Mouse (Mus musculus) frontal cortex, adult 2 months (tissue): ENCODE measurements around the gene Cyp2d40. TPM values are rescaled to one million over a fixed set of nuclear protein-coding genes. Genes with fewer than 3 reads are reported as not detected.
"Not testable (repeated sequence)": the region's sequence is repeated elsewhere in the genome, so short reads cannot be mapped to it uniquely, and the experiment has no call there.

Experiments used
- DNase-seq, 2 experiments: peaks; one replicate each; pipeline ENCODE4 v3.0.0; 2022; ENCODE audit warnings: low spot score in 1 of 2; ENCODE audit errors: extremely low spot score in 1 of 2
- polyA plus RNA-seq: library from polyadenylated mRNA; depleted of rRNA; stranded (reverse); fragments of >200 nt; gene quantifications from 2 replicates; pipeline ENCODE4 v1.2.3, GENCODE M21; 2012; rRNA removed

The Cyp2d40 gene
- polyA plus RNA-seq = 0.04 TPM in 1 of 2 replicates, not detected in the other

GRCm38 (mm10) chr15:82763631-82764420, at the start of gene Cyp2d40:
Gene Cyp2d40, minus strand, starts transcription at chr15:82764183.
- no peak for DNase-seq

GRCm38 (mm10) chr15:82810556-82810955, 46.6 kb upstream of the Cyp2d40 start:
- DNase-seq = no peak

GRCm38 (mm10) chr15:82809511-82809910, 45.5 kb upstream of the Cyp2d40 start:
- DNase-seq = no peak

- DNase-seq = no peak
These were observed 43.2 kb upstream of the Cyp2d40 start for GRCm38 (mm10) chr15:82806969-82807763.

- DNase-seq = peak; percentile 46 to 97
These were observed 41.0 kb upstream of the Cyp2d40 start for GRCm38 (mm10) chr15:82804708-82805639.

- no peak for DNase-seq
These were observed 32.0 kb upstream of the Cyp2d40 start for GRCm38 (mm10) chr15:82795936-82796440.

GRCm38 (mm10) chr15:82794277-82794676, 30.3 kb upstream of the Cyp2d40 start, which contains the start of gene Cyp2d26:
Gene Cyp2d26, minus strand, starts transcription at chr15:82794294.
- DNase-seq = no peak

- no peak for DNase-seq
These were observed 29.9 kb upstream of the Cyp2d40 start for GRCm38 (mm10) chr15:82793868-82794267.

- no peak for DNase-seq
These were observed 29.5 kb upstream of the Cyp2d40 start for GRCm38 (mm10) chr15:82793454-82793853.

- no peak for DNase-seq
These were observed 28.6 kb upstream of the Cyp2d40 start for GRCm38 (mm10) chr15:82792566-82792965.

- no peak for DNase-seq
These were observed 20.6 kb upstream of the Cyp2d40 start for GRCm38 (mm10) chr15:82784581-82784980.

GRCm38 (mm10) chr15:82783800-82784199, 19.8 kb upstream of the Cyp2d40 start:
- no peak for DNase-seq

GRCm38 (mm10) chr15:82777856-82778255, 13.9 kb upstream of the Cyp2d40 start:
- DNase-seq = not testable (repeated sequence)

- no peak for DNase-seq
These were observed 2.0 kb upstream of the Cyp2d40 start for GRCm38 (mm10) chr15:82765943-82766342.

GRCm38 (mm10) chr15:82764881-82765280, 898 bp upstream of the Cyp2d40 start:
- no peak for DNase-seq

- DNase-seq = no peak
These were observed 15.8 kb downstream of the Cyp2d40 start for GRCm38 (mm10) chr15:82748141-82748540.

GRCm38 (mm10) chr15:82747516-82747915, 16.5 kb downstream of the Cyp2d40 start:
- DNase-seq = no peak

GRCm38 (mm10) chr15:82733331-82733925, 30.6 kb downstream of the Cyp2d40 start:
- not testable (repeated sequence) for DNase-seq
